Mouse (Mus musculus): ENCODE measurements around the gene Disp1. TPM values are rescaled to one million over a fixed set of nuclear protein-coding genes. Genes with fewer than 3 reads are reported as not detected.
A peak's percentile ranks its signal among the peaks of the same experiment; 100 is the strongest.

Disp1 gene
- polyA plus RNA-seq, 1 experiment from 2014 or later = 11.3 TPM

DNA sequence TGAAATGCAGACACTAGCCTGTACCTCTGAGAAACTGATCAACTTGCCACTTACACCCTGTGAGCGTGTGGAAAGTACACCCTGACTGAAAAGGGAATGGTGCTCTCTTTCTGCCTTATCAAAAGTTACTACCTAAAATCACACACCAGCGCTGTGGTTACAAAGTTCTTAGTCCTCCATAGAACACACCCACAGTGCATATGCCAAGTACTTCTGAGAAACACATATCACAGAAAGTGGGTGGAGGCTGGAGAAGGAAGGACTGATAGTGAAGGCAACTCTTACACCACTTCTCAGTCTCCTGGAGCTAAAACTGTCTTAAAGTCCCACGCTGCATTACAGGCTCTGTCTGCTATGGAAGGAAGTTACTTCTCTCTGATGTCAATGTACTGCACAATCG, 86.9 kb downstream of the Disp1 start:
- peak; percentile 56 for DNase-seq (ENCODE audit: low spot score)

DNA sequence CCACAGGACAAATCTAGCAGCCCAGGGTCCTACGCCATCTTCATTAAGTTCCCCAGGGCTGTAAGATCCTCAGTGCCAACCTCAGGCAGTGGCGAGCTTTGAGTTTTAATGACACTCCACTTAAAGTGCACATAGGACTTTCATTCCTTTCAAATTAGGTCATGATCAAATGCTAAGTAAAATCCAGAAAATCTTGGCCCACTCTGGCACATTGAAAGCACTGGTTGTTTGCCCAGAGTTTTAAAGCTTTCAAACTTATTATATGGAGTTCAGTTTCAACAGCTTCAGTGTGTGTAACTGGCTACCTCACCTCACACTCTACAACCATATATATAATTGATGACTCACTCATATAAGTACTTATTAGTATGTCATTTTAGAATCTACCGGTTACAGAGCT, 87.9 kb downstream of the Disp1 start:
- no peak for DNase-seq (ENCODE audit: low spot score)

DNA sequence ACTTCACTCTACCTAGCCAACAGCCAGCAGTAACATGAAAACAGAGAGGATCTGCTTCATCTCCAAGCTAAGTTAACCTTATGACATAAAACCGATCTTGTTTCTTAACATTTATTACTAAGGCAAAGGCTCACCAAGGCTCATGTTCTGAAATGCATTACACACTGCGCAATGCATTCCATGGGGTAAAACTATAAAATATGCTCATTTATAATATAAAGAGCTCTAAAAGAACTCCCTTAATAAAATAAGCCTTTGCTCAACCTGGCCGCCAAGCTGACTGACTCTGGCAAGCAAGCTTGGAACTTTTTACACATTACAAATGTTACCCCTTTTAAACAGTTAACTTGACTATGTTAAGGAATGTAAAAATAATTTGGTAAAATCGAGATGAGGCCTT, 94.1 kb downstream of the Disp1 start:
- no peak for DNase-seq (ENCODE audit: low spot score)

DNA sequence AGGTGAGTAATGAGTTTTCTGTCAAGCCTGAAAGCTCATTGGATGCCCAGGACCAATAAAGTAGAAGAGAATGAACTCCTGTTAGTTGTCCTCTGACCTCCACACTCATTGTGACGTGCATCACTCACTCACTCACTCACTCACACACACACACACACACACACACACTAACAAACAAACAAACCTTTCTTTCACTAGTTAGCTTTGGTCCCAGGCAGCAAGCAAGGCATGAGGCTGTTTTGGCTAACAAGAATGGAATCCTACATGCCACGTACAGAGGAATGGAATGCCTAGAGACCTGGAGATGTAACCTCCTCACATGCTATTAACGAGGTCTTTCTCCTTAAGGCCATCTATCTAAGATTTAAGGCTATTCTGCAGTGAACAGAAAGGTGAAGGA, 97.6 kb downstream of the Disp1 start:
- no peak for DNase-seq (ENCODE audit: low spot score)

DNA sequence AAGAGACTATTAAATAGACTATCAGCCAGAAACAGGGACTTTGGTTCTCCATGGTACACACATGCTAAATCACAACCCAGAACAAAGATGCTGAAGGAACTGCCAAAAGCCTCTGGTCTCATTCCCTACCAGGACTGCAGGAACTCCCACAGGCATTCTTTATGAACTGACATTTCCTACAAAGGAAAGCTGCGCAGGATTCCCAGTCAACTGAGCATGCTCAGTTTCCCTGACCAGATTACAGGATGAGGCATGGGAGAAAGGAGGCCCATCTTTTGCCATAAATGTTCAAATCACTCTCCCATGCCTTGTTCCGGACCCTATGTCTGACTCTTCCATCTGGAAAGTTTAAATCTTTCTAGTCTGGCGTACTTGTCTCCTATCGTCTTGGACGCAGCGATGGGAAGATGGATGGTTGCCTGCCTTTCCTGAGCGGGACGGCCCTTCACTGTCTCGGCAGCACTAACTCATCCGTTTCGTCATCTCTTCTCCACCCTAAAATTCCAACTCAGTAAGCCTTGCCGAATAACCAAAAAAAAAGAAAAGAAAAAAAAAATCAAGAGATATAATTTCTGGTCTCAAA, 100.9 kb downstream of the Disp1 start:
- DNase-seq (ENCODE audit: low spot score) = no peak

DNA sequence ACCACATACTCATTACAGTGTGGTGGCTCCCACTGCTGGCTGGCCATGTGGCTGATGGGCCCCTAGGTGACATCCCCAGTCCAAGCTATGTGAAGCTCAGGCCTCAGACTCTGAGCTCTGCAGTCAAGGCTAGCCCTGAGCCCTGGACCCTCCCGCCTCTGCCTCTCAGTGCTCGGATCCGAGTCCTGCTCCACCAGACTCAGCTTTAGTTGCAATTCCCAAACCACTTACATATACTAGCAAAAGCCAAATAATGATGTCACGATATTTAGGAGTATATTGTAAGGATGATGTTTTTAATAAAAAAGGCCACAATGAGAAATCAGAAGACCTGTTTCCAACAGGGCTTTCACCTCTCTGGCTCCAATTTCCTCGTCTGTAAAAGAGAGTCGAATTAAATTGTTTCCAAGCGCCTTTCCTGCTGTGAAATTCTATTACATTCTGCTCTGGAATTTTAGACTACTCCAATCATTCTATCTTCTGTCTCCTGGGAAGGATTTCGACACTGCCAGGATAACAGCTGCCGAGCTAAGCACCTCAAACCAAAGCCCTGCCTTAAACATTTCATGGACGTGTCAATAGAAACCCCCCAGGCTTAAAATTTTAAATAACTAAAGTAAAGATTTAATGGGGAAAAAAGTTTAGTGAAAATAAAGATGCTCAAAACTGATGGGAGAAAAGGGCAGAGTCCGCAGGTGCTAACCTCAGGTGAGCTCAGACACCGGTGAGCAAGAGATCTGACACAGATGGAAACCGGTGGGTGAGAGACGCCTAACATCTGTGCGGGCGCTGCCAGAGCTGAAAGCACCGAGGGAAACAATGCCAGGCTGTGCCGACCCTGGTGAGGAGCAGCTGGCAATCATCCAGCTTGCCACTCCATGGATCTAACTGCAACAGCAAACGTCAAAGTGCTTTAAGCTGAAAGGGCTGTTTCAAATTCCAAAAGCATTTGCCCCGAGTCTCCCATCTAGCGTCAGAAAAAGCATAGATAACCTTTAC, 103.2 kb downstream of the Disp1 start:
- no peak for DNase-seq (ENCODE audit: low spot score)

DNA sequence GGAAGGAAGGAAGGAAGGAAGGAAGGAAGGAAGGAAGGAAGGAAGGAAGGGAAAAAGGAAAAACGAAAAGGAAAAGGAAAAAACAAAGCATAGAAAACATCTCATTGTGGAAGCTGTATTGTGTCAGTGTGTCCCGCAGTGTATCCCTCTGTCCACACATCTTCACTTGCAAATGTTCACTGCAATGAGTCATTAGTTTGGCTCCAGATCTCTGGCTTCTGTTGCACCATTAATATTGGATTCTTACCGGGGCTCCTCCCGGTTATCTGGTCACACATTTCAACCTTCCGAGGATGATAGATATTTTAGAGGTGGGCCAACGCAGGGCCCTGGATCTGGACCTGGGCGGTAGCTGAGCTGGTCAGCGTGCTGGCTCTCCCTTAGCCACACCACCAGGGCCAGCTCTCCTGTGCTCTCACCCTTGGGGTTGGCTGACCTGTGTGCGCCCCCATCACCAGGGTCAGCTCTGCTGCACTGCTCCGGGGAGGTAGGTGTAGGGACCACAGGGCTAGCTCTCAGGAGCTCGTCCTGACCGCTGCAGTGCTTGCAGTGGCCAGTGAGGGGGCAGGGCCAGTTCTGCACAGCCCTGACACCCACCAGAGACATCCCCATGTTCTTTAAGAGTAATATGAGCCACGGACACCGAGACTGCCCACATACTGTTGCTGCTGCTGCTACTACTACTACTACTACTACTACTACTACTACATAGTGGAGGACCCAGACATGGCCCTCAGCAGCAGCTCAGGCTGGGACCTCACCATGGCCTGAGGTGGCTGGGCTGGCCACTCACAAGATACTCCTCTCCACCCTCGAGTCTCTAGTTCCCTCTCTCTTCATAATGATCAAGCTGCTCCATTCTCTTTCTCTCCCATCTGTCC, 104.1 kb downstream of the Disp1 start:
- no peak for DNase-seq (ENCODE audit: low spot score)

DNA sequence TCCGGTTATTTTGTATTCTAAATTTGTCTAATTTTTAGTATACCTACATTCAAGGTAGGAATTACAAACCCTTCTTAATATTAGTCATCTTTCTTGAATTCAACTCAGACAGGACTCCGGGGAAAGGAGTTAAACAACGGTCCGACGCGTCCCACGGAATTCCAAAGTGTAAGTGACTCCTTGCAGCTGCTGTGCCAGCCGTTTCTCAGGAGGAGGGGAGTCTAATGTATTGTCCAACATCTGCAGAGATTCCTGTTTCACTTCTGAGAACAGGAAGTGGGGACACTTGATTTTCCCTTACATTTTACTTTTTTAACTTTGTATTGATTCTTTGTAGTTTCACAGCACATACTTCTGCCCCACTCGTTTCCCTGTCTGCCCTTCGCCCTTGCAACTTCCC, 104.9 kb downstream of the Disp1 start:
- no peak for DNase-seq (ENCODE audit: low spot score)

DNA sequence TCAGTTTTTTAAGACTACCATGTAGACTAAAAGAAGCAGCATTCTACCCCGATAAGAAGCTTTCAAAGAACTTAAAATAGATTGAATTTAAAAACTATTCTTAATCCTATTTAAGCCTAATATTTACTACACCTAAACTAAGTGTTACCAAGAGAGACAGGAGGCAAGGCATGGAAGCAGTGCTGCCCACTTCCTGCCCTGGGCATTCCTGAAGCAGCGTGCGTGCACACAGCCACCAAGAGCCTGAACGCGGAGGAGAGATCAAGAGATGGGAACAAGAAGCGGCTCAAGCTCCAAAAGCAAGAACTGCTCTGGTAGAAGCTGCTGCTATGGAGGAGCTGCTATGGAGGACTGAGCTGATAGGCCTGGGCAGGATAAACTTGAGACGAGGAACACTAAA, 106.2 kb downstream of the Disp1 start:
- DNase-seq (ENCODE audit: low spot score) = no peak

DNA sequence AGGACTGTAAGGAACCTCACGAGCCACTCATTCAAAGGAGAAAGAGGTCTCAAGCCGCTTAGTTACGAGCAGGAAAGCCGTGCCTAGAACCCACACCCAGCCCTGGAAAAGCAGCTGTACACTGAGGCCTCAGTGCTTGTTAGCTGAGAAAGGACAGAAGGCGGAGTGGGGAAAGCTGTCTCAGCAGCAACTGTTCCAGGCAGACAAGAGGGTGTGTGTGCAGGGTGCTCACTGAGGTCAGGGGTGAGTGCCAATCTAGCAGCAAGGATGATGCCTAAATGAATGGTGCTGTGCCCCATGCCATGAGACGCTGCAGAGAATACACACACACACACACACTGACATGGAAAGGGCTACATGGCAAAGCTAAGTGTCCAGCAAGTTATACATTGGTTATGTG, 106.8 kb downstream of the Disp1 start:
- DNase-seq (ENCODE audit: low spot score) = no peak

DNA sequence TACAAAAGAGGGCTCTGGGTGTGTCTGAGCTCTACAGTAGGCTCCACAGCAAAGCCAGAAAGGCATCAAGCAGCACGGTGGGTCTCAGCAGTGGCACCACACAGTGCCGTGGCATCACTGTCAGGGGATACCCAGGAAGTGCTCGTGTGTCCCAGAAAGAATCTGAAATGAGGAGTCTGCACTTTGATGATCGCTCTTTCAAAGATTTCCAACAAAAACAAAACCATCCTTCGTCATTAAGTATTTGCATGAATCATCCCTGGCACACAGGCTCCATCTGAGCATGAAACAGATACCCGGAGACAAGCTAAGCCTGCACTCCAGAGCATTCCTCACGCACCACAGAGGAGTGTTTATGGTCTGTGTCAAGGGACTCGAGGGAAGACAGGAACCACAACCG, 107.8 kb downstream of the Disp1 start:
- no peak for DNase-seq (ENCODE audit: low spot score)

DNA sequence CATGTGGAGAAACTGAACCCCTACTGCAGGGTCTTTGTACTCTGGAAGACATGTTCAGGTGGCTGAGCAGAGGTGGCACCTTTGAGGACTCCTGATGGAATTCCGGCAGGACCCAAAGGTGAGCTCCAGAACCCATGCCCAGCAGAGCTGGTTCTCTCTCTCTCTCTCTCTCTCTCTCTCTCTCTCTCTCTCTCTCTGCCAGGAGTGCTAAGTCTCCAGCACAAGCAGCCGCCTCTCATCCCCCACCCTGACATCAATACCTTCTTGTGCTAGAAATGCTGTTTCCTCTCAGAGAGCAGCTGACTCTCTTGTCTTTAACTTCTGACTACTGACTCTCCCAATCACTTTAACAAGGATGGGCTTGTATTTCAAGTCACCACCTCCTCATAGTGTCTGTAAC, 113.8 kb downstream of the Disp1 start:
- DNase-seq (ENCODE audit: low spot score) = peak; percentile 62

DNA sequence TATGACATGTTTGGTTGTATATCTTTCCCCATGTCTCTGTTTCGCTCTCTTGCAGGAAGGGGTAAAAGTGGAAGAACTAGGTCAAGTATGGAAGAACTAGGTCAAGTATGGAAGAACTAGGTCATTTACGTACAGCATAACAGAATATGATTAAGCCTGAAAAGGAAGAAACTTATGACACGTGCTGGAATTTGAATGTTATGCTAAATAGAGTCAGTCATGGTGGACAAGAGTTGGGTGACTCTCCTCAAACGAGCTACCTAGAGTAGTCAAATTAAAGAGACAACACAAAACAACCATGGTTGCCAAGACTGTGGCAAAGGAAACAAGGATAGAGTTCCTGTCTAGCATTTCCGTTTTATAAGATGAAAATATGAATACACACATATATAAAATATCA, 116.6 kb downstream of the Disp1 start:
- DNase-seq (ENCODE audit: low spot score) = peak; percentile 58

DNA sequence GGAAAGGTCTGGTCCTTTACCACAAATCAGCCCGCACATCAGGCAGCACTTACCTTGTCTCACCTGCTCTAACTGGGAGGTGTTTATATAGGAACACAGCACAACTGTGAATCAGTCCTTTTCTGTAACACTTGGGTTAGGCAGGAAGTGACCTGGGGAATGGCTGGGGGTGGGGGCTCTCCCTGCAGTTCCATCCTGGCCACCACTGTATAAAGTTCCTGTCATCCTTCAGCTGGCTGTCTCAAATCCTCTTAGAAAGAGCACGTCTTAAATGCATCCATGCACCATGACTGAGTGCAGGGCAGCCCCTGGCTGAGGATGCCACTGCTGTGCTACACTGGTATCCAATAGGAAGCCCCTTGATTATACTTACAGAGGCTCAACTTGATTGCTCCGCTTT, 118.5 kb downstream of the Disp1 start:
- peak; percentile 32 for DNase-seq (ENCODE audit: low spot score)

DNA sequence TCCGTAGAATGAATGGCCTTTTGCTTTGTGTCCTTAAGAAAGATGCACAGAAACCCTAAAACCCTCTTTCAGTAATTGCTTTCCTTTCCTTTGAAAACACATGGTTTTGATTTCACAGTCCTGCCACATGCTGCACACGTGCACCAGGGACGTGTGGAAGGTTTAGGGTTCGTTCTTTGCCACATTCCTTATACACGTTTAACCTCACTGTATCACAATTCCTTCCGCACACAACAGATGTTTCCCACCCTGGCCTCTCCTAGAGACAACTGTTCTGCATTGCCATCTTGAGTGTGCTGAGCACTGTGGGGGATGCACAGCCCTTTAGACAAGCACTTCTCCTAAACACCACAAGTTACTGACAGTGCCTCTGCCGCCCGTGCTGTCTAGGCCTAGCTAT, 119.2 kb downstream of the Disp1 start:
- DNase-seq (ENCODE audit: low spot score) = no peak

DNA sequence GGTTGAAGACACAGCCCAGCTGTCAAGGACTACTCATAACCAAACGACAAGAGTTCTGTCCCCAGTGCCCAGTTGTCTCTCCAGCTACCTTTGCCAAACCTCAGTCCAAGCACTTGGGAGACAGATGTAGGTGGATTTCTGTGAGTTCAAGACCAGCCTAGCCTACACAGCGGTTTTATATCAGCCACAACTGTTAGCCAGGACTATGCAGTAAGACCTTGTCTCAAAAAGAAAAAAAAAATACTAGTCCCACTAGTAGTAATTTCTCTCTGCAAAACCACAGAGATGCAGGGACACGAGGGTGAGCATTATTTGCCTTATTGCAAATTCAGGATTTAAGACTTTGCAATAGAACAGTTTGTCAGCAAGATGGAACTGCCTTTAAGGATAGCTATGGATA, 120.0 kb downstream of the Disp1 start:
- no peak for DNase-seq (ENCODE audit: low spot score)

DNA sequence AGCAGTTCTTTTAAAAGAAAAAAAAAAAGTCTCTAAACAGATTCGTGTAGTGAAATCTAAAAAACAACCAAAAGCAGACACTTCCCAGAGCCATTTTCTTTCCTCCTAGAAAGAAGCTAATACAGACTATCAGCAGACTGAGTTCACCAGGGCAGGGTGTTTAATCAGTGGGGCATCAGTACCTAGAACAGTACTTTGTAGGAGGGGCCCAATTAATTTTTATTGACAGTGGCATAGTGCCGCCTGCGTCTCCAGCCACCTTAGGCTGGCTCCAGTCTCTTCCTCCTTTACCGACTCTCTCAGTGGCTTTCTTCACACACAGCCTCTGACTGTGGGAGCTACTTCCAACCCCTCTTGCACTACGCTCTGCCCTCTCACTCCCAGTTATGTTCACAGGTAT, 121.1 kb downstream of the Disp1 start:
- no peak for DNase-seq (ENCODE audit: low spot score)

DNA sequence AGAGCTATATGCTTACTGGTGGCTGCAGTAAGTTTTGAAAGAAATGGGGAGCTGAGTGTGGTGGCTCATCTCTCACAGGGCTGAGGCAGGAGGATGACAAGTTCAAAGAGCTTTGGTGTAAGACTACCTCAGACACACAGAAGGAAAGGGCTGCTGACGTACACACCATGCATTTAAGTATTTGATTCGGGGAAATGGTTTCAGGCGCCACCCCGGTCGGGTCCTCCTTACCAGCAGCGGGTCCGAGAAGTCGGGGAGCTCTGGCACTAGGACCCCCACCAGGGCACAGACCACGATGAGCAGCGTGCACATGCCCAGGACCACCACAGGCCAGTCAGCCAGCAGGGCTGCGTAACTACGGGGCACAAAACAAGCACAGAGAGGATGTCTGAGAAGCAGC, 121.6 kb downstream of the Disp1 start:
- no peak for DNase-seq (ENCODE audit: low spot score)

DNA sequence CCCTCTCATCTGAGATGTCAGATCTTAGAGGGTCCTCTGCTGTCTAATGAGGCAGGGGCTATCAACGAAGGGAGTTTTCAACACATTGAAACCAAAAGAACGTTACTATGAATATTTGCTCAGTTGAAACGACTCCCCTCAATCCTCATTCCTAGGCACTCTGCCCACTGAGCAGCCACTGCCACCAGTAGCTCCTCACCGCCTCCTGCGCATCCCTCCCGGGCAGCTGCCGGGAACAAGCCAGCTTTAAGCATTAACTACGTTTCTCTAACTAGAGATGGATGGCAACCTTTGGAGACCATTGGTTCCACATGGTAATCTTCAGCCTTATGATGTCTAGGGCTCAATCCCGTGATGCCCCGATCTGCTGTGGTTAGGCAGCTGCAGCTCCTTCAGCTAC, 123.7 kb downstream of the Disp1 start:
- DNase-seq (ENCODE audit: low spot score) = no peak

DNA sequence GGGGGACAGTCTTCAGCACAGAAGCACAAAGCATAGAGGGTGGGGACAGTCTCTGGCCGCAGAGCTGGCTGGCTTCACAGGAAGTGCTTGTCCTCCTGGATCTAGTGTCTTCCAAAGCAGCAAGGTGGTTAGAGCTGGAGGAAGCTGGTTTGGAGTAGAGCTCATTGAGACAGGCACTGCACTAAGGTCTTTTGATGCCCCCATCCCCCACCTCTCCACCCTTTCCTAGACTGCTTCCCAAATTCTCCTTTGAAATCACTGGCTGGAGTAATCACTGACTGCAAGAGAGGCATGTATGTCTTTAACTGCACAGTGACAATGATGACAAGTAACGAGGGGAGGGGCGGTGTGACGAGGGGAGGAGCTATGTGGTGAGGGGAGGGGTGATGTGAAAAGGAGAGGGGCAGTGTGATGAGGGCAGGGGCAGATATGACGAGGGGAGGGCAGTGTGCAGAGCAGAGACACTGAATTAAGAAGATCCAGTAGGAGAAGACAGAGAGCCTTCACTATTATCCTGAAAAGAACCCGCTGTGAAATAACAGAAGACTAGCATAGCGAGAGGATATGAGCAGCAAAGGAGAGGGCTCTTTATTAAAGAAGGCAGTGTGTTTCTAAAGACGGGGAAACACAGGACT, 125.8 kb downstream of the Disp1 start:
- DNase-seq (ENCODE audit: low spot score) = no peak

DNA sequence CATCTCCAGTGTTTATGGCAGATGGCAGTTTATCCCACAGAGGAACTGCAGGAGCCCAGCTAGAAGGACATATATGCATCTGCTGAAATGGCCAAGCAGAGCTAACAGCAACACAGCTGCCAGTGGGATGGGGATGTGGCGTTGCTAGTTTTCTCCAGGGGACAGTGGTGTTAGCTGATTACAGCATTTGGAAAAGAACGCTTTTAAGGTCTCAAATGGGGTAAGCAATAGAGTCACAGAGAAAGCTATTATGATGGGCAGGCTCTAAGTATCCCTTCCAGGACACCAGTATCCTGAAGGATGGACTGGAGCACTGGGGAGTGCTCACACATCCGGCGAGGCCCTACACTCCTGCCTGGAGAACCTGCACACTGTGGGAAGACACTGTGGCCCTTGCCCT, 129.0 kb downstream of the Disp1 start:
- no peak for DNase-seq (ENCODE audit: low spot score)

DNA sequence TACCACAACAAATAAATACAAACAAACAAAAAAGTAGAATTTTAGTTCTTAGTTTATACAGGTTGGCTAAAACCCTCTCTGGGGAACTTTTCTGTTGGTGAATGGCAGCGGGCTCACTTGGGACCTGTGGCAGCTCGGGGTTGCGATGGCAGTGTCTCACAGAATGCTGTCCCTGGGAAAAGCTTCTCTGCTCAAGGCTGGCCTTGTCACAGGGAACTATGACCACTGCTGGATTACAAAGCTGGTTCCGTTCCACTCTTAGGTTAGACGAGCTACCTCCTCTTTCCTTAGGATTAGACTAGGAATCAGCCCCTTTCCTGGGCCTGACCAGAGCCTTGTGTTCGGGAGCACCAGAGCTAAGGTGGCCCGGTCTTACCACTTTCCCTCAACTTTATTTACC, 130.1 kb downstream of the Disp1 start:
- no peak for DNase-seq (ENCODE audit: low spot score)
